Mouse (Mus musculus): ENCODE results near the gene Grhl1.

DNA sequence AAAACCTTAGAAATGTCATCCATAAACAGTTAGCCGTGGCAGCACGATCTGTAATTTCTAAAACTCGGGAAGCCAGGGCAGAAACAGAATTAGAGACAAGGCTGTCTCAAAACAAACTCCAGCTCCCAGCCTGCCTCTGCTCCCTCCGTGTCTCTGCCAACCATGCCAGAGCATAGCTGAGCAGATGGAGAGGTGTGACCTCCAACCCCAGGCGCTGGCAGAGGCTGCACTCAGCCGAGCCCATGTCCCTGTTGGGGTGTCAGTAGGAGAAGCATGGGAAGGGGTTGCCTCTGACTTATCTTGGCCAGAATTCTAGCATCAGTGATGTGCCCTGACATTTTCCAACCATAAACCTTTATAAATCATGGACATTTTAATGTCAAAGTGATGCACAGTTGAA is 40.5 kb downstream of the Grhl1 start:
- TF ChIP-seq CTCF (IDR thresholded peaks at IDR 0.05; ENCODE audit: low read depth) (no peak), EP300 (IDR thresholded peaks at IDR 0.05; ENCODE audit: low read depth) (no peak)

Measured in liver, embryonic 14.5 days (tissue).